Mouse (Mus musculus) neutrophil, adult 65 days (primary cell): ENCODE results near the gene Eloa. TPM values are rescaled to one million over a fixed set of nuclear protein-coding genes. Genes with fewer than 3 reads are reported as not detected.

Experiments
- total RNA-seq: library from RNA; stranded (reverse); gene quantifications from 2 replicates; pipeline ENCODE4 v1.2.4, GENCODE M21; 2023

Eloa gene
- 85.6 and 88.9 TPM in 2 replicates for total RNA-seq

DNA sequence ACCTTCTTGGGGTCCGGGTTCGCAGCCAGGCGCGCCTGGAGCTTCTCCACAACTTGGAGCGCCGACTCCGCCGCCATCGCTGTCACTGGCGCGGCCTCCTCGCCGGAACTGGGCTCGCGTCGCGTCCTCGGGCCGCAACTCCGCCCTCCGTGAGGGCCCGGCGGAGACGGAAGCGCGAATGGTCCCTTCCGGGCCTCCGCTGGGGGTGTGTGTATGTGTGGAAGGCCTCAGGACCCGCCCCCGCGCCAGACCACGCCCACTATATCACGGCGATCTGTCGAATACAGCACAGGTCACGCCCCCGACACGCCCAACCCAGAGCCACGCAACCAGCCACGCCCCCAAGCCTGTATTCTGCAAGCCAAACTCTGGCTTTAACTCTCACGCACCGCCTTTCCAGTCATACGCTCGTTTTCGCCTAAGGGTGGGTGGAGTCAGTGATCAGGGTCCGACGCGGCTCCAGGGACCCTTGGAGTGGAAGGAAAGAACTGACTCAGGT is at the start of gene Eloa:
Eloa (minus strand) TSS at position 215 of the 499 bp plus-strand sequence.

DNA sequence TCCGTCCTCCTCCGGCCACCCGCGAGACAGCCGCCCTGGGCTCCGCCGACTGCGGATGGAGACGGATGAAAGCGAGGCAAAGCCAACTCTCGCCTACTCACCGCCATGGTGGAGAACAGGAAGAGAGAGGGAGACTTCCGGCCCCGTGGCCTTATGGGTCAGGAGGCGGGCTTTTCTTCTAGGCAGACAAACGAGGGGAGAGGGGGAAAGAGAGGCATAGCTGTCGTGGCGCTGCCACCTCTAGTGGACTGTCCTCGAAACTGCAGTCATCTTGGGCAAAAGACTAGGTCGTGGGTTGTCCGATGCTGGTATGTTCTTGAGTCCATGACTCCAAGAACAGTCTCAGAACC is 31.7 kb upstream of the Eloa start, which contains the start of gene Rpl11:
Rpl11 (minus strand) TSS at position 182 of the 350 bp plus-strand sequence.

DNA sequence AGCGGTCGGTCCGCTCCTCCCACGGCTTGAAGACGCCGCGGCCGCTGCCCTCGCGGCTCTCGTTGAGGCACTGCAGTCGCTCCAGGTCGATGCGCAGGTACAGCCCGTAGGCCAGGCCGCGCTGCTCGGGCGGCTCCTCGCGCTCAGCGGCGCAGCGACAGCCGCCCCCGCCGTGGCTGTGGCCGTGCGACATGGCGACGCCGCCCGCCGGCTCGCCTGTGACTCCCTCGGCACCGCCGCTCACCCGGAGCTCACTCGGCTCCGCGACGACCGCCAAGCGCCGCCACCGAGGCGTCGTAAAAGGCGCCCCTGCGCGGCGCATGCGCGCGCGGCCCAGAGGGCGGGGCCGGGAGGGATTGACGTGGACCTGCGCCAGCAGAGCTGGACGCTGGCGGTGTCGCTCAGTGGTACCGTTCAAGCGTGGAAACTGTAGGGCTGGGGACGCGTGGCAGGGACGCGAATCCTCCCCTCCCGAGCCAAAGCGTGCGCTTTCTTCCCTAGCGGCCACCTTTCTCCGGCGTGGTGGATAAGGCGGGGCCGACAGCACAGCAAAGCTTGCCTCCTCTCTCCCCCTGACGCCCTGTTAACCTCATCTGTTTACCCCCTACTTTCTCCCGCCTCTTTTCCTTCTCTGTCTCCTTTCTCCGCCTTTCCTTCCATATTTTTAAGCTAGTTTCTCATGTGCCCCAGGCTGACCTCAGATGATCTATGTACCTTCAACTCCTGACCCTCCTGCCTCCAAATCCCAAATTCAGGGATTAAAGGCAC is 34.4 kb downstream of the Eloa start, which contains the start of gene Pithd1:
Pithd1 (minus strand) TSS at position 322 of the 768 bp plus-strand sequence.

DNA sequence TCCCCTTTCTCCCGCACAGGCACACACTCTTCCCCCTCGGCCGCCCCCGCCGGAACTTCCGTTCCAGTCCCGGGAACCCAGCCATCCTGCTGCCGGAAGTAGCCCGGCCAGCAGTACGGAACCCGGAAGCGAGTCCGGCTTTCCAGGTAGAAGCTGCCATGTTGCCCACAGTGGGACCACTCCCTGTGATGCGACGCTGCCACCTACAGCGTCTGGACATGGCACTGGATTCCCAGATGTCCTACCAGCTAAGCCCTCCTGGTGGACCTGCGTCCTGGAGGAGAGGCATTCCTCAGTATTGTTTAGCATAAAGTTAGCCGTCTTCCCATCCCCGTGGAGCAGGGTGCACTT is 49.0 kb downstream of the Eloa start, which contains the start of gene Lypla2:
Lypla2 (minus strand) TSS at position 71 of the 351 bp plus-strand sequence.

DNA sequence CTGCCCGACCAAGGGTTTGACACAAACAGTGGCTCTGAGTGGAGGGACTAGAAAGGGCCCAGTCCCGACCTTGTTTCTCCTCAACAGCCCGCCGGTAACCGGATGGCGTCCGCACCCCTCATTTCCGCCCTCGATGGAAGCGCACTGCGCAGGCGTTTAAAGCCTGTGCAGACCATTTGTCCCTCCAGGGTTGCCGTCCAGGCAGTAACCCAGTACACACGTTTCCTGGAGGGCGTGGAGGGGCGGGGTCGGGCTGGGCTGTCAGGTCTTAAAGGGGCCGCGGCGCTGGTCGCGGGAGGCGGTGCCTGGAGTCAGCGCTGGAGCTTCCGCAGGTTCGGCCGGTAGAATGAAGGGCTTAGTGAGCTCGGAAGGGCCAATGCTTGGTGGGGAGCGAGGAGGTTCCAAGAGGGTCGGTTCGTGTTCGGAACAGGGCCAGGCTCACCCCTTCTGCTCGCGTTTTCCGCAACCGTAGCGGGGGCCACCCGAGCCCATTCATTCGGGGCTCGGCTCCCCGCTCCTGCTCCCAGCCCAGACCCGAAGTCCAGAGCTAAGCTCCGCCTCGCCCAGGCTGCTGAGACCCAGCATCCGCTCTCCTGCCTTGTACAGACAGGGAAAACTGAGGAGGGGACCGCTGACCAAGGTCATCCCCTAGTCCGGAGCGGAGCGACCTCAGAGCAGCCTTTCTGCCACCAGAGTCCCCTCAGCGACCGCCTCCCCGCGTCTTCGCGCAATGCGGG is 57.9 kb downstream of the Eloa start, which contains the start of gene Gale:
Gale (plus strand) TSS at position 271 of the 737 bp plus-strand sequence.

Other genes with a start within 250 kb of the Eloa start
- gene Srsf10, start 166.0 kb downstream of the Eloa start, total RNA-seq = 68.3 and 87.2 TPM in 2 replicates
- 108 and 115 TPM in 2 replicates for gene Pnrc2, start 147.9 kb downstream of the Eloa start, total RNA-seq
- gene Cnr2, start 126.4 kb downstream of the Eloa start, total RNA-seq = 42.6 and 49.2 TPM in 2 replicates
- 94.8 and 113 TPM in 2 replicates for gene Fuca1, start 101.0 kb downstream of the Eloa start, total RNA-seq
- gene Hmgcl, start 75.3 kb downstream of the Eloa start, total RNA-seq = 54.9 and 66.8 TPM in 2 replicates
- 18.3 and 18.8 TPM in 2 replicates for gene Gale, start 58.0 kb downstream of the Eloa start, total RNA-seq
- gene Lypla2, start 49.1 kb downstream of the Eloa start, total RNA-seq = 98.8 and 101 TPM in 2 replicates
- 23.4 and 26.2 TPM in 2 replicates for gene Pithd1, start 34.5 kb downstream of the Eloa start, total RNA-seq
- 242 and 261 TPM in 2 replicates for gene Rpl11, start 31.7 kb upstream of the Eloa start, total RNA-seq
- gene Id3, start 121.7 kb upstream of the Eloa start, total RNA-seq = 10.6 and 11.5 TPM in 2 replicates
- gene E2f2, start 150.6 kb upstream of the Eloa start, total RNA-seq = 86.8 and 107 TPM in 2 replicates
- 0.16 TPM in 1 of 2 replicates, not detected in the other for gene Asap3, start 184.6 kb upstream of the Eloa start, total RNA-seq
- gene Tcea3, start 226.0 kb upstream of the Eloa start, total RNA-seq = 0.88 and 3.2 TPM in 2 replicates